Mouse (Mus musculus) heart, embryonic 15.5 days (tissue): Measurements from ENCODE around the gene Frem3. TPM values are rescaled to one million over a fixed set of nuclear protein-coding genes. Genes with fewer than 3 reads are reported as not detected.

Experiments
- ATAC-seq: fragments of 200-750 bp; cut with Nextera tagmentation; replicated peaks from 2 replicates; pipeline ENCODE4 v1.8.0; 2017; ENCODE audit warnings: low read depth, moderate TSS enrichment; ENCODE audit not compliant: insufficient number of reproducible peaks, insufficient read depth, low FRiP score
- H3K27ac ChIP-seq: fragments of 300-500 bp; sonication (generic); 2 replicates; pipeline ENCODE4 v1.5.1; 2015; ENCODE audit warnings: mild to moderate bottlenecking, inconsistent platforms
- H3K27me3 ChIP-seq: fragments of 300-500 bp; sonication (generic); 2 replicates; pipeline ENCODE4 v1.6.1; 2015; ENCODE audit warnings: inconsistent platforms
- H3K36me3 ChIP-seq: fragments of 300-500 bp; sonication (generic); 2 replicates; pipeline ENCODE4 v1.6.1; 2015; ENCODE audit warnings: mild to moderate bottlenecking, inconsistent platforms
- H3K4me1 ChIP-seq: fragments of 300-500 bp; sonication (generic); replicated peaks from 2 replicates; pipeline ENCODE4 v1.6.1; 2015; ENCODE audit warnings: inconsistent platforms
- H3K4me2 ChIP-seq: fragments of 300-500 bp; sonication (generic); 2 replicates; pipeline ENCODE4 v1.6.1; 2015; ENCODE audit warnings: inconsistent platforms, mild to moderate bottlenecking, moderate library complexity
- H3K4me3 ChIP-seq: fragments of 300-500 bp; sonication (generic); 2 replicates; pipeline ENCODE4 v1.5.1; 2015; ENCODE audit warnings: mild to moderate bottlenecking, inconsistent platforms
- H3K9ac ChIP-seq: fragments of 300-500 bp; sonication (generic); 2 replicates; pipeline ENCODE4 v1.6.1; 2015; ENCODE audit warnings: mild to moderate bottlenecking, inconsistent platforms
- H3K9me3 ChIP-seq: fragments of 300-500 bp; sonication (generic); replicated peaks from 2 replicates; pipeline ENCODE4 v1.6.1; 2016; ENCODE audit warnings: inconsistent platforms
- WGBS: fragments of 180-500 bp; shearing (Covaris S2); methylation state at CpG from one replicate; pipeline ENCODE4 v1.1.7; 2015; ENCODE audit warnings: mixed read lengths; 5-methylcytosine and 5-hydroxymethylcytosine counted together
- polyA plus RNA-seq: library from polyadenylated mRNA; unstranded; fragments of >200 nt; fragmentation: Nextera tagmentation; extraction: Ambion mirVana; gene quantifications from 2 replicates; pipeline ENCODE4 v1.2.1, GENCODE M21; 2015

The Frem3 gene
- 0.33 and 0.49 TPM in 2 replicates for polyA plus RNA-seq

DNA sequence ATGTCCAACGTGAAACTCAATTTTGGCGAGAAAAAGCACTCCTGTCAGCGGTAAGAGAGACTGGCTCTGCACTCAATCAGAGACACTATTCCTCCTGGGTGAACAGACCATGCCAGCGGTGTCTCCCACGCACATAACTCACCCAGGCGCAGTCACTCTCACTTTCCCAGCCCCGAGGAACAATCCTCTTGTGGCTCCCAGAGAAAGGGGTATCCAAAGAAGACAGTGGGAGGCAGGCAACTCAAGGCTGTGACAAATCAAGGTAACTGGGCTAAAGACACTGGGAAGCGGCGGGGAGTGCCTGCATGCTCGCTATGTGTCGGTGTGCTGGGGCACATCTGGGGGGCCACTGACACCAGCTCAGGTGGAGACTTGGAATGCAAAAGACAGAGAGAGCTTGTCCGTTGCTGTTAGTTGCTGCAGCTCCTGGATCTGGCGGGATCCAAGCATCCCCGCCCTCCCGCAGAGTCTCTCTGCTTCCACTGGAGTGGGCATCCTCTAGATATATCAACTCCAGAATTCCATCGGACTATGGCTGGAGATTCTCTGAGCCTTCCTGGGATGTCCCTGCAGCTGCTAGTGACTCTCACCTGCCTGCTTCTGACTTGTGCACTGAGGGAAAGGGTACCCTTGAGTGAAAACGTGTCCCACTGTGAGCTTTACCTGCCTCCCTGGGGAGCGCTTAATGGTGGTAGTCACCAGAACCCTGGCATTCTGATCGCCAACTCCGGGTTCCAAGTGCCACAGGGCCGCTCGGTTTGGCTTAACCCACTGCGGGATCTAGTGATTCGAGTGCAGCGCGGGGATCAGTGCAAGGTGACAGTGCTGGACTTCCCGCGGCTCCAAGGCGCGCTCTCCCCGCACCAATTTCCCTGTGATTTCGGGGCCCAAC, at the start of gene Frem3:
TSS of gene Frem3 (plus strand) at position 532 of the 892 bp plus-strand sequence.
- H3K27ac ChIP-seq, result no peak within 1 kb of the TSS
- peak within 1 kb of the TSS; percentile 72 for H3K4me2 ChIP-seq
- H3K36me3 ChIP-seq, result no peaks in the 10 kb centered on the region
- 4% methylated on average over 32 of the region's 32 CpGs for WGBS
- H3K9ac ChIP-seq, result 0 out of 2 replicates have a peak within 1 kb of the TSS, but pooled peaks have one; percentile 18
- H3K9me3 ChIP-seq, result no peaks in the 10 kb centered on the region
- peak within 1 kb of the TSS; percentile 39 for H3K4me3 ChIP-seq
- peaks cover 31% of the 10 kb centered on the region for H3K27me3 ChIP-seq
- peaks cover 12% of the 10 kb centered on the region for H3K4me1 ChIP-seq
- 0 out of 2 replicates have a peak, but pooled peaks have one; percentile 47 for ATAC-seq

GRCm38 (mm10) chr8:80564205-80564839, 46.6 kb upstream of the Frem3 start:
- no peak for ATAC-seq
- H3K27me3 ChIP-seq, result no peaks in the 10 kb centered on the region
- H3K36me3 ChIP-seq, result no peaks in the 10 kb centered on the region
- WGBS, result 89% methylated on average over 3 of the region's 3 CpGs
- no peak overlapping the region for H3K27ac ChIP-seq
- no peak overlapping the region for H3K4me2 ChIP-seq
- no peaks in the 10 kb centered on the region for H3K9me3 ChIP-seq
- H3K4me1 ChIP-seq, result no peaks in the 10 kb centered on the region
- H3K4me3 ChIP-seq, result no peak overlapping the region
- no peak overlapping the region for H3K9ac ChIP-seq

DNA sequence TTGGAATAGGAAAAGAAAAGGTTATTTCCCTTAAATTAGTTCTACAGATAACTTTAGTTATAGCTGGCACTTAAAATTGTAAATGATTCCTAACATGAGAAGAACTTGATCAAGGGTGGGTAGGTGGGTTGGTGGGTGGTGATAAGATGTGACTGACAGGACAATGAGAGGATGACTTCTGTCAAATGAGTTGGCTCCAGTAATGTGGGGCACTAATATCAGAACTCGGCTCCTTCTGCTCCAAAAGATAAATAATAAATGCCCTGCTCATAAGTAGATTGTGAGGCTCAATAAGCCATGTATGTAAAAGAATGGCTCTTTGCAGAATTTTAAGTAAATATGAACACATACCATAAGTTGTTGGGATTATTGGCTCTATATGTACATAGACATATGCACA, 43.4 kb upstream of the Frem3 start:
- H3K4me1 ChIP-seq, result no peaks in the 10 kb centered on the region
- H3K9me3 ChIP-seq, result no peaks in the 10 kb centered on the region
- no peaks in the 10 kb centered on the region for H3K27me3 ChIP-seq
- WGBS, result 86% methylated on average over 1 of the region's 1 CpGs
- H3K36me3 ChIP-seq, result no peaks in the 10 kb centered on the region
- ATAC-seq, result no peak
- no peak overlapping the region for H3K27ac ChIP-seq
- H3K4me3 ChIP-seq, result no peak overlapping the region
- H3K4me2 ChIP-seq, result no peak overlapping the region
- no peak overlapping the region for H3K9ac ChIP-seq

- H3K9me3 ChIP-seq, result no peaks in the 10 kb centered on the region
- H3K4me3 ChIP-seq, result no peak overlapping the region
- no peaks in the 10 kb centered on the region for H3K27me3 ChIP-seq
- no peaks in the 10 kb centered on the region for H3K36me3 ChIP-seq
- H3K4me2 ChIP-seq, result no peak overlapping the region
- WGBS, result 54% methylated on average over 6 of the region's 6 CpGs
- no peaks in the 10 kb centered on the region for H3K4me1 ChIP-seq
- no peak overlapping the region for H3K9ac ChIP-seq
- H3K27ac ChIP-seq, result no peak overlapping the region
- no peak for ATAC-seq
These were observed 42.5 kb upstream of the Frem3 start for GRCm38 (mm10) chr8:80568243-80568995.

DNA sequence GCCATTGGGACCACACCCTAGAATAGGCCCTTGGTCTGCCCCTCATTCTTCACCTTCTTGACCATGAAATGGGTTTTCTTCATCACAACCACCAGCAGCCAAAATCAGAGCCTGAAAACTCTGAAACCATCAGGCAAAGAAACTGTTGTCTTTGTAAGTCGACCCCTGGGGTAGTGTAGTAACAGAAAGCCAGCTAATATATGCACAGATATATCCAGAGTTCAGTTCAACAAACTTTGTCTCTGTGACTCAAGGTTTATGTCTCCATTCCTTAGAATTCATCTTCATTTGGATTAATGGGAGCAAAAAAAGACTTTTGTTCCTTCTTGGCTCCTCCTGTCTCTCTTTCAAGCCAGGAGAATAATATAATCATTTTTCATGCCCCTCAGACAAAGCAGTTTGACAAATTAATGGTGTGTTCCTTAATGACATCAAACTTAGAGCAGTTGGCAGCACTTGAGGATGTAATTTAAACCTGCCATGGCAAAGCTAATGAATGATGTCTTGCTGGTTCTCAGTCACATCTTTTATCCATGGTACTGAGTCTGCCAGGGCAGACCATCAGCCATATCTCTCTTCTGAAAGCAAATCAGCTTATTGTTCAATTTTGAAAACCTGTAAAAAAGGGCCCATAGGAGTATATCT, 38.3 kb upstream of the Frem3 start:
- no peak overlapping the region for H3K4me2 ChIP-seq
- no peaks in the 10 kb centered on the region for H3K4me1 ChIP-seq
- ATAC-seq, result no peak
- no peak overlapping the region for H3K9ac ChIP-seq
- WGBS, result 56% methylated on average over 1 of the region's 1 CpGs
- H3K4me3 ChIP-seq, result no peak overlapping the region
- no peaks in the 10 kb centered on the region for H3K36me3 ChIP-seq
- no peak overlapping the region for H3K27ac ChIP-seq
- no peaks in the 10 kb centered on the region for H3K9me3 ChIP-seq
- no peaks in the 10 kb centered on the region for H3K27me3 ChIP-seq

DNA sequence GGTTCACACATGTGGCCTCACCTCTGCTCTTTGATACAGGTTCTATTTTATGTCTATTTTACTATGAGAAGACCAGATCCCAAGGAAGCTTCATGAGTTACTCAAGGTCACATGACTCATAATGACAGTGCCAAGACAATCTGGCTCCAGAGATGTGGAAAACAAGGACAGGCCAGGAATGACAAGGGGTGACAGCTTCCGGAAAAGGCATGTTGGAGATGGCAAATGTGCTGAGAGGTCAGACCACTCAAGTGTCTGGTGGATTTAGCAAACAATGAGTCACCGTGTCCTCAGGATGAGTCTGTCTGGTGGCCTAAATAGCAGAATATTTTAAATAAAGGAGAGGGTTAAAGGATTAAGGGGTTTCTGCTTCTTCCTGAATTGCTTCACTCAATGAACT, 33.8 kb upstream of the Frem3 start:
- ATAC-seq, result no peak

DNA sequence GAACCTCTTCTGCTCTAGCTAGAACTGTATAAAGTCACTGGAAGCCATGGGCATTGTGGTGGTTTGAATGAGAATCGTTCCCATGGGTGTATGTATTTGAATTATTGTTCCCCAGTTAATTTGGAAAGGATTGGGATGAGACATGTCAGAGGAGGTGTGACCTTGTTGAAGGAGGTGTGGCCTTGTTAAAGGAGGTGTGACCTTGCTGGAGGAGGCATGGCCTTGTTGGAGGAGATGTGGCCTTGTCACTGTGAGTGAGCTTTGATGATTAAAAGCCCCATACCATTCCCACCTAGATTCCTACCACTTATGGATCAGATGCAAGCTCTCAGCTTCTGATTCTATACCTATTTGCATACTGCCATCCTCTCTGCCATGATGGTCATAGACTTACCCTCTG, 31.8 kb upstream of the Frem3 start:
- Histone ChIP-seq H3K9ac (no peak overlapping the region), H3K4me1 (no peaks in the 10 kb centered on the region), H3K9me3 (no peaks in the 10 kb centered on the region), H3K4me3 (no peak overlapping the region), H3K4me2 (no peak overlapping the region), H3K27ac (no peak overlapping the region), H3K27me3 (no peaks in the 10 kb centered on the region), H3K36me3 (no peaks in the 10 kb centered on the region)
- ATAC-seq, result no peak
- whole genome bisulfite sequencing, result 63% methylated on average over 1 of the region's 1 CpGs

More for the DNA sequence above, 33.8 kb upstream of the Frem3 start:
- H3K9me3 ChIP-seq, result no peaks in the 10 kb centered on the region
- no peak overlapping the region for H3K27ac ChIP-seq
- WGBS, result 59% methylated on average over 2 of the region's 2 CpGs
- no peaks in the 10 kb centered on the region for H3K27me3 ChIP-seq
- no peak overlapping the region for H3K4me2 ChIP-seq
- H3K4me3 ChIP-seq, result no peak overlapping the region
- no peaks in the 10 kb centered on the region for H3K36me3 ChIP-seq
- H3K9ac ChIP-seq, result no peak overlapping the region
- no peaks in the 10 kb centered on the region for H3K4me1 ChIP-seq

DNA sequence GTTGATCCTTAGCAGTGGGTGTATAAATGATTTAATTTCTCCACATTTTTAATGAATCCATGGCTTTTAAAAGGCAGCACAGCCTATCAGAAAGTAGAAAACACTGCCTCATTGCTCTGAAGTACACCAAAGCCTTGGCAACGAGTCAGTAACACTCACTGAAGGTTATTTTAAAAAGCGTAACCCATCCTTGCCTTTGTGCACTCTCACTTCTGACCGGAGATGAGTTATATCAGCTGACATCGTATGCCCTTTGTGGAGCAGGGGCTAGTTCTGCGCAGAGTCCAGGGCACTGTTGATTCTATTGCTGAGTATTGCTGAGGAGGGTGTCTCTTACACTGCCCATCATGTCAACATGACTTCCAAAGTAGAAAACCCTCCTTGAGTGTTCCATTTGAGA, 18.3 kb upstream of the Frem3 start:
- no peak overlapping the region for H3K4me3 ChIP-seq
- no peak overlapping the region for H3K4me2 ChIP-seq
- no peak overlapping the region for H3K9ac ChIP-seq
- no peaks in the 10 kb centered on the region for H3K36me3 ChIP-seq
- no peak for ATAC-seq
- WGBS, result 75% methylated on average over 5 of the region's 5 CpGs
- no peaks in the 10 kb centered on the region for H3K4me1 ChIP-seq
- no peaks in the 10 kb centered on the region for H3K9me3 ChIP-seq
- no peaks in the 10 kb centered on the region for H3K27me3 ChIP-seq
- no peak overlapping the region for H3K27ac ChIP-seq

DNA sequence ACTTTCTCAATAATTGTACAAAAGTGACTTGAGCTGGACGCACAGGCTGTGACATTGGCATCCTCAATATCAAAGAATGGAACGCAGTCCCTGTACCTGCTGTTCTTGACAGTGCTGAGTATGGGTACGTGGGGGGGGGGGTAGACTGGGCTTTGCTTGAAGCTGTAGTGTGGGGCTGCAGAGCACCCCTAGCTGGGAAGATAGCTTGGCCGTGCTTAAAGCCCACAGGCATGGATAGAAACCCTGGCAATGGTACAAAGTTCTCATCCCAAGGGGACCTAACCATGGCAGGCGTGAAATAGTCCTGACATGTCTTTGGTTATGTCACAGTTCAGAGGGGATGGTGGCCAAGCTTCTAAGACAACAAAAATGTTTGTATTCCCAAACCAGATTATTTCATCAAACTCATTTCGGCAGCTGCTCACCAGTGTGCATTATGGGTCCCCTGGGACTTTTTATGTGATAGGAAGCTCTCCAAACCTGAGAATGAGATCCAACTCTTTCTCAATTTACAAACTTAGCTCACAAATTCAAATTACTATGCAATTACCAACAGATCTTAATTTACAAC, 10.2 kb upstream of the Frem3 start:
- no peak for ATAC-seq
- no peaks in the 10 kb centered on the region for H3K4me1 ChIP-seq
- no peak overlapping the region for H3K4me2 ChIP-seq
- 69% methylated on average over 6 of the region's 6 CpGs for WGBS
- H3K36me3 ChIP-seq, result no peaks in the 10 kb centered on the region
- no peak overlapping the region for H3K4me3 ChIP-seq
- no peak overlapping the region for H3K9ac ChIP-seq
- no peaks in the 10 kb centered on the region for H3K27me3 ChIP-seq
- no peaks in the 10 kb centered on the region for H3K9me3 ChIP-seq
- no peak overlapping the region for H3K27ac ChIP-seq

DNA sequence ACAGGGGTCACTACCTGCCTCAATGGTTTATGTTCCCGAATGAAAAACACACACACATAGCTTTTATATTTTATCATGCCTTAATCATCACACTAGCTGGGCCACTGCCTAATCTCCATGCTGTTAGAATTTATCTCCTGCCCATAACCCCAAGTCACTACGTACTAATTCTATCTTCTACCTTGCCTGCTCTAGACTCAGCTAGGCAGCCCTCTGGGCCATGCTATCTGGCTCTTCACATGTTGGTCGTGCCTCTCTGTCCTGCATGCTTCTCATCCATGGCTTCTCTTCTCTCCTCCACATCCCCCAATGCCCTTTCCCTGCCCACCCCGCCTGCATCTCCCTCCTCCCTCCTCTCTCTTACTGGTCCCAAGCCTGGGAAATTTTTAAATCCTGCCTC, 9.0 kb upstream of the Frem3 start:
- Histone ChIP-seq H3K9me3 (no peaks in the 10 kb centered on the region), H3K4me3 (no peak overlapping the region), H3K27ac (no peak overlapping the region), H3K4me1 (no peaks in the 10 kb centered on the region), H3K36me3 (no peaks in the 10 kb centered on the region), H3K27me3 (no peaks in the 10 kb centered on the region), H3K4me2 (no peak overlapping the region), H3K9ac (no peak overlapping the region)
- 61% methylated on average over 4 of the region's 4 CpGs for WGBS
- ATAC-seq, result no peak

- Histone ChIP-seq H3K9ac (no peak overlapping the region), H3K4me2 (no peak overlapping the region), H3K27ac (no peak overlapping the region), H3K36me3 (no peaks in the 10 kb centered on the region), H3K27me3 (peaks cover 18% of the 10 kb centered on the region), H3K9me3 (no peaks in the 10 kb centered on the region), H3K4me1 (peaks cover 12% of the 10 kb centered on the region), H3K4me3 (no peak overlapping the region)
- 82% methylated on average over 4 of the region's 4 CpGs for WGBS
- ATAC-seq, result no peak
These were observed 3.8 kb upstream of the Frem3 start for GRCm38 (mm10) chr8:80607082-80607481.
